Comparison of ENCODE assay signal across 32 mouse cellular contexts in the genomic region with DNA sequence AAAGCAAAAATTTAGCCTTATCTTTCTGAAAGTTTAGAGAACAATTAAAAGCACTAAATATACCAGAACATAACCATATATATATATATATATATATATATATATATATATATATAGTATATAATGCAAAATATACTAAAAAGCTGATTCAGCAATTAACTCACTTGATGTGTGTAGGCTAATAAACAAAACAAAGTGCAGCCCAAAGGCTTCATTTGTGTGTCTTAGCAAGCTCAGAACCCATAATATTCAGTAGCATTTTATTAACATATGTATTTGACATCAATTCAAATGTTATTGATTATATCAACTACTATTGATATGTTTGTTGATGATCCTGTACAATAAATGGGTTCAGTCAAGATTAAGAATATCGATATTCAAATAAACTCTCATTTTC.
"Had no signal": no experiment of that assay in that cellular context is flagged by ENCODE, and none has a peak within 500 bp of the region (broad histone marks: within the 10 kb centered on the region; RNA-seq: fewer than 3 reads in every experiment).

No protein-coding gene starts in this region.

- H3K27me3 ChIP-seq: limb, embryonic 12.5 days; limb, embryonic 13.5 days; limb, embryonic 15.5 days; liver, embryonic 12.5 days; liver, embryonic 13.5 days; liver, embryonic 15.5 days; lung, embryonic 15.5 days; megakaryocyte, embryonic 14.5 days; midbrain, embryonic 12.5 days; midbrain, embryonic 13.5 days; midbrain, embryonic 15.5 days; neural tube, embryonic 12.5 days; neural tube, embryonic 13.5 days had no signal

- DNase-seq: left cerebral cortex, postnatal 4 days; liver; liver, embryonic 13.5 days; liver, postnatal 0 days; lung, adult 18-20 months; lung, adult 2 months; lung, embryonic 14.5 days; lung, postnatal 10 days; lung, postnatal 14 days; lung, postnatal 36 days; lung, postnatal 4 days; midbrain, embryonic 14.5 days had no signal

- H3K4me2 ChIP-seq: limb, embryonic 12.5 days; limb, embryonic 13.5 days; limb, embryonic 15.5 days; liver, embryonic 11.5 days; liver, embryonic 12.5 days; liver, embryonic 13.5 days; liver, embryonic 15.5 days; lung, embryonic 14.5 days; lung, embryonic 15.5 days; midbrain, embryonic 11.5 days; midbrain, embryonic 12.5 days; midbrain, embryonic 13.5 days; midbrain, embryonic 15.5 days; neural tube, embryonic 12.5 days; neural tube, embryonic 13.5 days had no signal

- ATAC-seq: liver, embryonic 12.5 days; liver, postnatal 0 days; lung, postnatal 0 days; midbrain, embryonic 13.5 days; midbrain, embryonic 15.5 days; midbrain, embryonic 16.5 days had no signal

- H3K4me1 ChIP-seq: limb, embryonic 10.5 days; limb, embryonic 12.5 days; limb, embryonic 13.5 days; liver, embryonic 12.5 days; liver, embryonic 13.5 days; liver, embryonic 15.5 days; lung, embryonic 15.5 days; midbrain, embryonic 10.5 days; midbrain, embryonic 12.5 days; midbrain, embryonic 13.5 days; midbrain, embryonic 15.5 days; neural tube, embryonic 12.5 days; neural tube, embryonic 13.5 days had no signal

- H3K27ac ChIP-seq: limb, embryonic 10.5 days; limb, embryonic 12.5 days; limb, embryonic 13.5 days; limb, embryonic 15.5 days; liver, embryonic 12.5 days; liver, embryonic 13.5 days; liver, embryonic 14.5 days; liver, embryonic 15.5 days; lung, embryonic 15.5 days; macrophage; midbrain, embryonic 10.5 days; midbrain, embryonic 12.5 days; midbrain, embryonic 13.5 days; midbrain, embryonic 15.5 days; neural tube, embryonic 12.5 days; neural tube, embryonic 13.5 days had no signal

- H3K4me3 ChIP-seq: limb, embryonic 10.5 days; limb, embryonic 12.5 days; limb, embryonic 13.5 days; limb, embryonic 15.5 days; liver, embryonic 12.5 days; liver, embryonic 13.5 days; liver, embryonic 15.5 days; lung, embryonic 15.5 days; megakaryocyte, embryonic 14.5 days; midbrain, embryonic 10.5 days; midbrain, embryonic 12.5 days; midbrain, embryonic 13.5 days; midbrain, embryonic 15.5 days; neural tube, embryonic 12.5 days; neural tube, embryonic 13.5 days had no signal

- H3K9ac ChIP-seq: limb, embryonic 12.5 days; limb, embryonic 13.5 days; limb, embryonic 15.5 days; liver, embryonic 12.5 days; liver, embryonic 13.5 days; liver, embryonic 14.5 days; liver, embryonic 15.5 days; liver, postnatal 0 days; lung, embryonic 14.5 days; lung, embryonic 15.5 days; midbrain, embryonic 12.5 days; midbrain, embryonic 13.5 days; midbrain, embryonic 15.5 days; neural tube, embryonic 12.5 days; neural tube, embryonic 13.5 days had no signal

- H3K9me3 ChIP-seq: limb, embryonic 10.5 days; limb, embryonic 12.5 days; limb, embryonic 13.5 days; limb, embryonic 15.5 days; liver, embryonic 12.5 days; liver, embryonic 13.5 days; liver, embryonic 15.5 days; lung, embryonic 15.5 days; megakaryocyte, embryonic 14.5 days; midbrain, embryonic 10.5 days; midbrain, embryonic 12.5 days; midbrain, embryonic 13.5 days; midbrain, embryonic 15.5 days; neural tube, embryonic 12.5 days; neural tube, embryonic 13.5 days had no signal

- H3K36me3 ChIP-seq: limb, embryonic 10.5 days; limb, embryonic 12.5 days; limb, embryonic 13.5 days; limb, embryonic 15.5 days; liver, embryonic 12.5 days; liver, embryonic 13.5 days; liver, embryonic 15.5 days; lung, embryonic 15.5 days; midbrain, embryonic 10.5 days; midbrain, embryonic 12.5 days; midbrain, embryonic 13.5 days; midbrain, embryonic 15.5 days; neural tube, embryonic 12.5 days; neural tube, embryonic 13.5 days had no signal
